Mouse (Mus musculus): ENCODE measurements at regions not wholly inside any gene's neighbourhood (a gene's known extent, or its start where the extent isn't known, plus 50 kb on each side); places are given as distances from the start of the nearest gene placed in this dataset.

- in situ Hi-C loops (cut with MboI; ENCODE audit: low sequenced_read_pairs), result no loop called here
These were observed 89.7 kb downstream of the Mn1 start for GRCm38 (mm10) chr5:111506821-111507220.

DNA sequence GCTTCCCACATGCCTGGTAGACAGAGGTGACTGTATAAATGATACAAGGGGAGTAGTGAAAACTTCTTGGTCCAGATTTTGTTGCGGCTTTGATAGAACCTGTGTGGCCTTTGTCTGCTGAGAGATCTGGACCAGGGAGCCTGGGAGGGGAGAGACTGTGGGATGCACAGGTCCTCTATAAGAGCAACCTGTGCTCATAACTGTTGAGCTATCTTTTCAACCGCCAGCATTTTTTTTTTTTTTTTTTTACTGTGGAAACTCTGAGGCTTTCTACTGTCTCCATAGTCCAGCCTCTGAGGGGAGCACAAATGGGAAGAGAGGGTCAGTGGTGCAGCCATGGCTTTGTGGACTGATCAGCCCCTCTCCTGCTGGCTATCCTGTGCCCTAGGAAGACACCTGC is 90.2 kb downstream of the Mn1 start:
- in situ Hi-C loops (cut with MboI; ENCODE audit: low sequenced_read_pairs), result no loop called here

GRCm38 (mm10) chr5:111509014-111509561 is 91.9 kb downstream of the Mn1 start:
- in situ Hi-C loops (cut with MboI; ENCODE audit: low sequenced_read_pairs), result no loop called here

GRCm38 (mm10) chr5:111509575-111510057 is 92.5 kb downstream of the Mn1 start:
- in situ Hi-C loops (cut with MboI; ENCODE audit: low sequenced_read_pairs), result no loop called here

DNA sequence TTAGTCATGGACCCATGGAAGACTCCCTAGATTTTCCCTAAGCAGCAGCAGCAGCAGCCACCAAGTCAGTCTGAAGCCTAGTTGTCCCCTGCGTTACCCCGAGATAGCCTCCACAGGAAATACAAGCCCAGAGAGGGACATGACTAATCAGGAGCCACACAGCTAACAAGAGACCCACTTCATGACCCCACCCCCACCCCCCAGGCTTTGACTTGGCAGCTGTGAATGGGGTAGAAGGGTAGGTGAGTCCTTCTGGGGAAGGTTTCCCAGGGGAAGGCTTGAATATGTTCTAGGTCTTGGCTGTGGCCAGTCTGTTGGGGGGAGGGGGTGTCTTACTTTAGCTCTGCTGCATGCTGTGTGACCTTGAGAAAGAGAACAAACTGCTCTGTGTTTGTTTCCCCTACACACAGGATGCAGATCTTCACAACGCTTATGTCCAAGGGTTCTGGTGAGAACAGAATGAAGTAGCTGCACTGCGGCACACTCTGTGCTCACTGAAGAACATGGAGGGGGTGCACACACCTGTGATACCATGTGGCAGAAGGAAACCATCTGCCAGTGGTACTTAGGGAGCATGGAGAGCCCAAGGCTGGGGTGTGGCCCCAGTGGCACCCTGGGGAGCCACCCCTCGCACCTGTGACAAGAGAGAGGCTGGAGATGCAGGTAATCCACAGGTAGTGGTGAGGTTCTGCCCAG is 93.2 kb downstream of the Mn1 start:
- in situ Hi-C loops (cut with MboI; ENCODE audit: low sequenced_read_pairs), result no loop called here

GRCm38 (mm10) chr5:111510879-111511231 is 93.7 kb downstream of the Mn1 start:
- in situ Hi-C loops (cut with MboI; ENCODE audit: low sequenced_read_pairs), result no loop called here

GRCm38 (mm10) chr5:111511982-111512381 is 94.8 kb downstream of the Mn1 start:
- in situ Hi-C loops (cut with MboI; ENCODE audit: low sequenced_read_pairs), result no loop called here

DNA sequence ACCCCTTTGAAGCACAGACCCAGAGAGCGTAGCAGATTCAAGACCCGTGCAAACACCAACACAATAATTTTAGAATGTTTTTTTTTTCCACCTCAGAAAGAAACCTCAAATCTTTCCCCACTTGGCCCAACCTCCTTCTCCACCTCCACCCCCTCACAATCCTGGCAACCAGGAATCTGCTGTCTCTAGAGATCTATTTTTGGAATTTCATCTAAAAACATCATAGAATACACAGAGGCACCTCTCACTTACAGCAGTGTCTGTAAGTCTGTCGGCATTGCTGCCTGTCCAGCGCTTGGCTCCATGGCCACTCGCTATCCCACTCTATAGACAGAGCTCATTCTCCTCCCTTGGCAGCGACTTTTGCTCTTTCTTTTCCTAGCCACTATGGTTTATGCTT is 96.8 kb downstream of the Mn1 start:
- in situ Hi-C loops (cut with MboI; ENCODE audit: low sequenced_read_pairs), result no loop called here

- in situ Hi-C loops (cut with MboI; ENCODE audit: low sequenced_read_pairs), result no loop called here
These were observed 101.9 kb downstream of the Mn1 start for GRCm38 (mm10) chr5:111519059-111519458.

DNA sequence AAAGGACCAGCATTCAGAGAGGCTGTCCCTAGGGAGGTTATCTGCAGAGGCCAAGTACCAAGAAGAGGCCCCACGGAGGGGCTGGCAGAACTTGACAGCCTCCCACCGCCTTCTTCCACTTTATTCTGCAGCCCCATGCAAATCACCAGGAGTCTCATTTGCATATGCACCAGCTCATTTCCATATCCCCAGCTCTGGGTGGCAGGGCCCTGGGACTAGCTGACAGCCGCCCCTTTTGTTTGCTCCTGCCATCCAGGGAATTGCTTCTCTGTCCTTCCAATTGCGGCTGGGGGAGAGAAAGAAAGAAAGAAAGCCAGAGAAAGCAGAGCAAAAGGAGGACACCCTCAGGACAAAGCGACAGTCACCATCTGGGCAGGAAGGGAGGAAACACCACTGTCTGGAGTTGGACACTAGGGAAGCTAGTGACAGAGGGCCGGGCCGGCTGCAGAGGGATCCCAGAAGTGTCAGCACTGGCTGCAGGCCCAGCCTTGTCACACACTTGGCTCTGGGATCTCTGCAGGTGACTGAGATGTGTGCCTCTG is 102.4 kb downstream of the Mn1 start:
- in situ Hi-C loops (cut with MboI; ENCODE audit: low sequenced_read_pairs), result no loop called here

- in situ Hi-C loops (cut with MboI; ENCODE audit: low sequenced_read_pairs), result no loop called here
These were observed 104.7 kb downstream of the Mn1 start for GRCm38 (mm10) chr5:111521866-111522265.

- in situ Hi-C loops (cut with MboI; ENCODE audit: low sequenced_read_pairs), result no loop called here
These were observed 105.4 kb downstream of the Mn1 start for GRCm38 (mm10) chr5:111522586-111522985.

DNA sequence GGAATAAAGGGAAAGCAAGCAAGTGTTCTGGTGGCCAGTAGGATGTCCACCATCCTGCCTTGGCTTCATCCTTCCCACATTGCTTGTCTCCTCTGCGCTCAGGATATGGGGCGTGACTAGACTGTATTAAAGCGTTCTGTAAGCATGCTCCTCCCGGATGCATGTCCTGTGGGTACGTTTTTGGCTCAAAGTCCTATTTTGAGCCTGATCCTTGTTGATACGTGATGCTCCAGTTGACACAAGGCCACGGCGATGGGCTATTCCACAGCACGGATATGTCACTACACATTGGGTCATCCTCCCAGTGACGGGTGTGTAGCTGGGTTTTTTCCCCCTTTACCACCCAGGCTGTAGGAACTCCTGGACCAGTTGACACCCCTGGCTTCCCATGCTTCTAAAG is 110.6 kb downstream of the Mn1 start:
- in situ Hi-C loops (cut with MboI; ENCODE audit: low sequenced_read_pairs), result no loop called here

GRCm38 (mm10) chr5:111529096-111529495 is 111.9 kb downstream of the Mn1 start:
- in situ Hi-C loops (cut with MboI; ENCODE audit: low sequenced_read_pairs), result no loop called here

GRCm38 (mm10) chr5:111530628-111531524 is 113.7 kb downstream of the Mn1 start:
- in situ Hi-C loops (cut with MboI; ENCODE audit: low sequenced_read_pairs), result no loop called here

- in situ Hi-C loops (cut with MboI; ENCODE audit: low sequenced_read_pairs), result no loop called here
These were observed 115.4 kb downstream of the Mn1 start for GRCm38 (mm10) chr5:111532446-111533035.

GRCm38 (mm10) chr5:111535978-111536377 is 118.8 kb downstream of the Mn1 start:
- in situ Hi-C loops (cut with MboI; ENCODE audit: low sequenced_read_pairs), result no loop called here

DNA sequence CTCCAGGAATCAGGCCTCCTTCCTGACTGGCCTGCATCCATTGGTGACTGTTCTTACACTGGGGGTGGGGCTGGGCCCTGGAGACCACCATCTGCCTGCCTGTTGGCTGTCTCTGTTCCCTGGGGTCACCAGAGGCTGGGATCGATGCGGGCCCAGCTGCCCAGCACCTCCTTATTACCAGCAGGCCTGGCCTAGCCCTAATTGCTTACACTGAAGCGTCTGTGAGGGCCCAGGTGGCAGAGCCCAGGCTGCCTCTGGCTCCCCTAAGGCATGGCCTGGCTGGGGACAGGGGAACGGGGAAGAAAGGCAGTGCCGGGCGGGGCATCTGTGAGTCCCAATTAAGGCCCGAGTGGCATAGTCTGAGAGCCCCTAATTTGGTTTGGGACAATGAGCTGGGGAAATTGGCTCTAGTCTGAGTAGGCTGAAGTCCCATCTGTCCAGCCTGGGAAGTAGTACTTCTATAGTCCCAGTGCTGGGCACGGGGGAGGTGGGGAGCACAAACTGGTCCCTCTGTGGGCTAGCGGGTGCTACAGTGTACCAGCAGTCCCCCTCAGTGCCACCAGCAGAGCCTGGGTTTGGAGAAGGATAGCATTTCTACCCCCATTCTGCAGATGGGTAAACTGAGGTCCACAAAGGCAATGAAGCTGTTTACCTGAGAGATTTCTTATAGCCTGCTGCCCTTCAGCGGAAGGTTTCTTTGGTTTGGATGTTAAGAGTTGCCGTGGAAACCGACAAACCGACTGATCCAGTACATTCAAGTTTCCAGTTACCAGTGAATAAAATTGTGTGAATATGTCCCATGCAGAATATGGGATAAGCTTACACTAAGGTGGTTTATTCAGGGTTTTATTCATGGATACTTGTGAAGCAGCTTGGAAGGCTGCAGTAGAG is 121.6 kb downstream of the Mn1 start:
- in situ Hi-C loops (cut with MboI; ENCODE audit: low sequenced_read_pairs), result no loop called here

DNA sequence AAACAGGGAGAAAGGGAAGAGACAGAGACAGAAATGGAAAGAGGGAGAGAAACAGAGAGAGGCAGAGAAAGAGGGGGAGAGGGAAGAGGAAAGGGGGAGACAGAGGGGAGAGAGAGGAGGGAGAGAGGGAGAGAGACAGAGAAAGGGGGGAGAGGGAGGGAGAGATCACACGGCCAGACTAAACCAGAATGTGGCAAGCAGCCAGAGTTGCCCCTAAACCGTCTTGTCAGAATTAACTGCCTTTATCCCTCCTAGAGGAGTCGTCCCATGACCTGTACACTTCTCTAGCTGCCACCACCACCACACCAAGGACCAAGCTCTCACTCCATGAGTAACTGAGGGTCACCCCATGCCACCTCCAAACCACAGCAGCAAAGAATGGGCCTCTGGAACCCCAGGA is 123.3 kb downstream of the Mn1 start:
- in situ Hi-C loops (cut with MboI; ENCODE audit: low sequenced_read_pairs), result no loop called here

GRCm38 (mm10) chr5:111542077-111542476 is 124.9 kb downstream of the Mn1 start:
- in situ Hi-C loops (cut with MboI; ENCODE audit: low sequenced_read_pairs), result no loop called here

All from CH12F3 (cell line).